Mouse (Mus musculus): ENCODE measurements around the gene Hist1h1c. TPM values are rescaled to one million over a fixed set of nuclear protein-coding genes. Genes with fewer than 3 reads are reported as not detected.
A peak's percentile ranks its signal among the peaks of the same experiment; 100 is the strongest.
"Not testable (repeated sequence)": the region's sequence is repeated elsewhere in the genome, so short reads cannot be mapped to it uniquely, and the experiment has no call there.

The Hist1h1c gene
- polyA plus RNA-seq, 1 experiment: 42.4 TPM

DNA sequence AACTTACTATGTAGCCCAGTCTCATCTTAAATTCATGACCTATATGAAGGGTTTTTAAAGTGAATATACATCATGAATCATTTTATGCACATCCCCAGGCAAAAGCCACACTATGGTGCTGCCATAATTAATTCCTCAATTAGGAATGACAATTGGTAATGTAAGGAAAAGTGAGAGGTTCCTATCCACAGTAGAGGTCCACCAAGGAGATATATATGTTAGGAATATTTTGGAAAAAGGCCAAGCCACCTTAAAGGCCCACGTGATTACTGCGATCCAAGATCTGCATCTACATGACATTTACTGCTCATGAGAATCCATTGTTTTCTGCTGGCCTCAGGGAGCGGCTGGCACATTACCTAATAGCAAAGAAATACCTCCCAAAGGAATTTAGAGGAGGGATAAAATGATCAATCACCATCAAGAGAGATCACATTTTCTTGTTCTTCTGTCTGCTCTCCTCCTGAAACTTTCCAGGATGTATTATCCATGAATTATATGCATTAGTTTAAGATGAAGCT lies 20.7 kb downstream of the Hist1h1c start:
- H3K4me3 ChIP-seq (ENCODE audit: insufficient read depth, low read length): no peak overlapping the region
- H3K27ac ChIP-seq (ENCODE audit: insufficient read depth, low read length): no peak overlapping the region
- TF ChIP-seq CTCF (IDR thresholded peaks at IDR 0.05; ENCODE audit: extremely low read depth, insufficient read depth, low read length): no peak
- TF ChIP-seq POLR2A (IDR thresholded peaks at IDR 0.05; ENCODE audit: extremely low read depth, insufficient read depth, low read length): no peak
- H3K4me1 ChIP-seq (ENCODE audit: control insufficient read depth, insufficient read depth, low read length): no peaks in the 10 kb centered on the region

DNA sequence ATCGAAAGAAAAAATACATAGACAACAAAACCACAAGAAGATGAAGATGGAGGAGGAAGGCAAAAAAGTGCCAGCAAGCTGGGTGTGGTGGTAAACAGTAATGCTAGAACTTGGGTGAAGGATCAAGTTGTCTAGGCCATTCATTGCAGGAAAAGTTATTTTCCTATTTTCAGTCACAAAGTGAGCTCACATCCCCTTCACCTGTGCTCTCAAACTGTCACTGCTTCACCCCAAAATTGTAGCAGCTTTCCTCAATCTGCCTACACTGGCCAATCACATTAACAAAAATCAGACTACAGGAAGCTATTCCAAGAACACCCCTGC lies 21.3 kb downstream of the Hist1h1c start:
- no peak overlapping the region for H3K27ac ChIP-seq (ENCODE audit: insufficient read depth, low read length)
- no peaks in the 10 kb centered on the region for H3K4me1 ChIP-seq (ENCODE audit: control insufficient read depth, insufficient read depth, low read length)
- no peak overlapping the region for H3K4me3 ChIP-seq (ENCODE audit: insufficient read depth, low read length)
- TF ChIP-seq POLR2A (IDR thresholded peaks at IDR 0.05; ENCODE audit: extremely low read depth, insufficient read depth, low read length): no peak
- TF ChIP-seq CTCF (IDR thresholded peaks at IDR 0.05; ENCODE audit: extremely low read depth, insufficient read depth, low read length): no peak

GRCm38 (mm10) chr13:23760240-23760971 lies 21.8 kb downstream of the Hist1h1c start:
- Histone ChIP-seq H3K27ac (ENCODE audit: insufficient read depth, low read length) (peak overlapping the region; percentile 57; the same call in 1 of the 2 replicates), H3K4me1 (ENCODE audit: control insufficient read depth, insufficient read depth, low read length) (no peaks in the 10 kb centered on the region), H3K4me3 (ENCODE audit: insufficient read depth, low read length) (peak overlapping the region; percentile 36)
- TF ChIP-seq CTCF (IDR thresholded peaks at IDR 0.05; ENCODE audit: extremely low read depth, insufficient read depth, low read length) (no peak), POLR2A (IDR thresholded peaks at IDR 0.05; ENCODE audit: extremely low read depth, insufficient read depth, low read length) (no peak)

DNA sequence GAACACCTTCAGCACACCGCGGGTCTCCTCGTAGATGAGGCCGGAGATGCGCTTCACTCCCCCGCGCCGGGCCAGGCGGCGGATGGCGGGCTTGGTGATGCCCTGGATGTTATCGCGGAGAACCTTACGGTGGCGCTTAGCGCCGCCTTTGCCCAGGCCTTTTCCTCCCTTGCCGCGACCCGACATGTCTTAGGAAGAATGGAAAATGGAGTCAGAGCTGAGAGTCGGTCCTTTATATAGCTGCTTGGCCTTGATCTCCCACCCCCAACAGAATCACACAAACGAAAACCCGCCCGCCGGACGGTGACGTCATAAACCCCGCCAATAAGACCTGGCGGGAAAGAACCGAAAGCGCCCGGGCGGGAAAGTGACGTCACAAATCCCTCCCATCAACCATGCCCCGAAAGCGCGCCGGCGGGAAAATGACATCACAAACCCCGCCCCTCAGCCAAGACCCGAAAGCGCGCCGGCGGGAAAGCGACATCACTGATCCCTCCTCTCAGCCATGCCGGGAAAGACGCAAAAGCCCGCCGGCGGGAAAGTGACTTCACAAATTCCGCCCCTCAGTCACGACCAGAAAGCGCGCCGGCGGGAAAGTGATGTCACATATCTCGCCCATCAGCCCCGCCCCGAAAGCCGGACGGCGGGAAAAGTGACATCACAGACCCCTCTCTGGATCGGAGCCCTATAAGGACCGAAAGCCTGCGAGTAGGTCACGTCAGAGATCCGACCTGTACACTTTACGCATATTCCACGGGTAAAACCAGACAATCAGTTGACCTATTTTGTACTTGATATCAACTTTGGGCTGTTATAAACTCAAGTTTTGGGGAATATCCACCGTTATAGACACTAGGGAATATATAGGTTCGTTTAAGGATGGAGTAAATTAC lies 22.6 kb downstream of the Hist1h1c start, which contains the start of gene Hist1h4a:
TSS of gene Hist1h4a (minus strand) at position 259 of the 893 bp plus-strand sequence.
- Histone ChIP-seq H3K4me1 (ENCODE audit: control insufficient read depth, insufficient read depth, low read length) (no peaks in the 10 kb centered on the region), H3K27ac (ENCODE audit: insufficient read depth, low read length) (peak within 1 kb of the TSS; percentile 57; the same call in 1 of the 2 replicates), H3K4me3 (ENCODE audit: insufficient read depth, low read length) (peak within 1 kb of the TSS; percentile 36)
- TF ChIP-seq POLR2A (IDR thresholded peaks at IDR 0.05; ENCODE audit: extremely low read depth, insufficient read depth, low read length) (peak; percentile 94), CTCF (IDR thresholded peaks at IDR 0.05; ENCODE audit: extremely low read depth, insufficient read depth, low read length) (no peak)

GRCm38 (mm10) chr13:23761871-23762821 lies 23.5 kb downstream of the Hist1h1c start, which contains the start of gene Hist1h3a:
Gene Hist1h3a (minus strand): TSS chr13:23762386.
- peak; percentile 75 for TF ChIP-seq POLR2A (IDR thresholded peaks at IDR 0.05; ENCODE audit: extremely low read depth, insufficient read depth, low read length)
- H3K27ac ChIP-seq (ENCODE audit: insufficient read depth, low read length): peak within 1 kb of the TSS; percentile 57; the same call in 1 of the 2 replicates
- peak within 1 kb of the TSS; percentile 36 for H3K4me3 ChIP-seq (ENCODE audit: insufficient read depth, low read length)

GRCm38 (mm10) chr13:23763242-23763585 lies 24.6 kb downstream of the Hist1h1c start:
- TF ChIP-seq POLR2A (IDR thresholded peaks at IDR 0.05; ENCODE audit: extremely low read depth, insufficient read depth, low read length) (no peak), CTCF (IDR thresholded peaks at IDR 0.05; ENCODE audit: extremely low read depth, insufficient read depth, low read length) (no peak)
- Histone ChIP-seq H3K4me3 (ENCODE audit: insufficient read depth, low read length) (peak overlapping the region; percentile 33; the same call in 1 of the 2 replicates), H3K27ac (ENCODE audit: insufficient read depth, low read length) (peak overlapping the region; percentile 17; the same call in 1 of the 2 replicates), H3K4me1 (ENCODE audit: control insufficient read depth, insufficient read depth, low read length) (no peaks in the 10 kb centered on the region)

More at GRCm38 (mm10) chr13:23761871-23762821, 23.5 kb downstream of the Hist1h1c start, which contains the start of gene Hist1h3a:
- not testable (repeated sequence) for H3K4me1 ChIP-seq (ENCODE audit: control insufficient read depth, insufficient read depth, low read length)

DNA sequence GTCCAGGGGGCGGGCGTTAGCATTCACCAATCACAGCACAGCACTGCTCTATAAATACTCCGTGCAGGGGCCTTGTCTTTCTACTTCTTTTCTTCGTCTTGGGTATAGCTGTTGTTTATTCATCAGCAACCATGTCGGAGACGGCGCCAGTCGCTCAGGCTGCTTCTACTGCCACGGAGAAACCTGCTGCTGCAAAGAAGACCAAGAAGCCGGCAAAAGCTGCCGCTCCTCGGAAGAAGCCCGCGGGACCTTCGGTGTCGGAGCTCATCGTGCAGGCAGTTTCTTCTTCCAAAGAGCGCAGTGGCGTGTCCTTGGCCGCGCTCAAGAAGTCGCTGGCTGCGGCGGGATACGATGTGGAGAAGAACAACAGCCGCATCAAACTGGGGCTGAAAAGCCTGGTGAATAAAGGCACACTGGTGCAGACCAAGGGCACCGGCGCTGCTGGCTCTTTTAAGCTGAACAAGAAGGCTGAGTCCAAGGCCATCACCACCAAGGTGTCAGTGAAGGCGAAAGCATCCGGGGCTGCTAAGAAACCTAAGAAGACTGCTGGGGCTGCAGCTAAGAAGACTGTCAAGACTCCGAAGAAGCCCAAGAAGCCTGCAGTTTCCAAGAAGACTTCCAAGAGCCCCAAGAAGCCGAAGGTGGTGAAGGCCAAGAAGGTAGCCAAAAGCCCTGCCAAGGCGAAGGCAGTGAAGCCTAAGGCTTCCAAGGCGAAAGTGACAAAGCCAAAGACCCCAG lies 25.1 kb downstream of the Hist1h1c start, which contains the start of gene Hist1h1a:
TSS of gene Hist1h1a (plus strand) at position 81 of the 738 bp plus-strand sequence.
- TF ChIP-seq CTCF (IDR thresholded peaks at IDR 0.05; ENCODE audit: extremely low read depth, insufficient read depth, low read length) (no peak), POLR2A (IDR thresholded peaks at IDR 0.05; ENCODE audit: extremely low read depth, insufficient read depth, low read length) (peak; percentile 95)
- peak within 1 kb of the TSS; percentile 20; the same call in 1 of the 2 replicates for H3K27ac ChIP-seq (ENCODE audit: insufficient read depth, low read length)

More for the DNA sequence above, 25.1 kb downstream of the Hist1h1c start, which contains the start of gene Hist1h1a:
- Histone ChIP-seq H3K4me3 (ENCODE audit: insufficient read depth, low read length) (peak within 1 kb of the TSS; percentile 36), H3K4me1 (ENCODE audit: control insufficient read depth, insufficient read depth, low read length) (no peaks in the 10 kb centered on the region)
